Mouse (Mus musculus): ENCODE results near the gene Mtch2.
"Not testable (repeated sequence)": the region's sequence is repeated elsewhere in the genome, so short reads cannot be mapped to it uniquely, and the experiment has no call there.

The Mtch2 gene

GRCm38 (mm10) chr2:90864184-90864583 lies 17.2 kb downstream of the Mtch2 start:
- no peak for DNase-seq (ENCODE audit: low read depth)

- DNase-seq (ENCODE audit: low read depth) = peak; percentile 78
Observed at GRCm38 (mm10) chr2:90866524-90866923, 19.6 kb downstream of the Mtch2 start.

GRCm38 (mm10) chr2:90870136-90870601 lies 23.2 kb downstream of the Mtch2 start:
- no peak for DNase-seq (ENCODE audit: low read depth)

GRCm38 (mm10) chr2:90871180-90871961 lies 24.4 kb downstream of the Mtch2 start:
- no peak for DNase-seq (ENCODE audit: low read depth)

- no peak for DNase-seq (ENCODE audit: low read depth)
Observed at GRCm38 (mm10) chr2:90874025-90874424, 27.1 kb downstream of the Mtch2 start.

GRCm38 (mm10) chr2:90875239-90875638 lies 28.3 kb downstream of the Mtch2 start:
- no peak for DNase-seq (ENCODE audit: low read depth)

GRCm38 (mm10) chr2:90877584-90878259 lies 30.8 kb downstream of the Mtch2 start:
- no peak for DNase-seq (ENCODE audit: low read depth)

- no peak for DNase-seq (ENCODE audit: low read depth)
Observed at GRCm38 (mm10) chr2:90879419-90879818, 32.5 kb downstream of the Mtch2 start.

GRCm38 (mm10) chr2:90880144-90880785 lies 33.3 kb downstream of the Mtch2 start:
- DNase-seq (ENCODE audit: low read depth) = no peak

GRCm38 (mm10) chr2:90881824-90882223 lies 34.9 kb downstream of the Mtch2 start:
- no peak for DNase-seq (ENCODE audit: low read depth)

- DNase-seq (ENCODE audit: low read depth) = no peak
Observed at GRCm38 (mm10) chr2:90885218-90886041, 38.5 kb downstream of the Mtch2 start, which contains the start of gene C1qtnf4. C1qtnf4 (plus strand) TSS chr2:90885860.

GRCm38 (mm10) chr2:90886436-90886835 lies 39.5 kb downstream of the Mtch2 start:
- DNase-seq (ENCODE audit: low read depth) = no peak

GRCm38 (mm10) chr2:90887627-90888026 lies 40.7 kb downstream of the Mtch2 start:
- DNase-seq (ENCODE audit: low read depth) = no peak

GRCm38 (mm10) chr2:90889550-90890548 lies 42.9 kb downstream of the Mtch2 start:
- DNase-seq (ENCODE audit: low read depth) = peak; percentile 72

GRCm38 (mm10) chr2:90893673-90894298 lies 46.8 kb downstream of the Mtch2 start:
- DNase-seq (ENCODE audit: low read depth) = no peak

- not testable (repeated sequence) for DNase-seq (ENCODE audit: low read depth)
Observed at GRCm38 (mm10) chr2:90894299-90894677, 47.3 kb downstream of the Mtch2 start.

- DNase-seq (ENCODE audit: low read depth) = peak; percentile 32
Observed at GRCm38 (mm10) chr2:90903398-90903797, 56.4 kb downstream of the Mtch2 start.

- peak; percentile 93 for DNase-seq (ENCODE audit: low read depth)
Observed at GRCm38 (mm10) chr2:90904076-90904855, 57.3 kb downstream of the Mtch2 start, which contains the start of the genes Kbtbd4 and Ndufs3. Kbtbd4 (plus strand) TSS chr2:90904740. Ndufs3 (minus strand) TSS chr2:90904827.

- DNase-seq (ENCODE audit: low read depth) = no peak
Observed at GRCm38 (mm10) chr2:90904856-90905224, 57.9 kb downstream of the Mtch2 start.

Measured in naive thymus-derived CD4-positive, alpha-beta T cell, adult 2 months (primary cell).